ENCODE assay signal across 8 mouse cellular contexts in the genomic region with DNA sequence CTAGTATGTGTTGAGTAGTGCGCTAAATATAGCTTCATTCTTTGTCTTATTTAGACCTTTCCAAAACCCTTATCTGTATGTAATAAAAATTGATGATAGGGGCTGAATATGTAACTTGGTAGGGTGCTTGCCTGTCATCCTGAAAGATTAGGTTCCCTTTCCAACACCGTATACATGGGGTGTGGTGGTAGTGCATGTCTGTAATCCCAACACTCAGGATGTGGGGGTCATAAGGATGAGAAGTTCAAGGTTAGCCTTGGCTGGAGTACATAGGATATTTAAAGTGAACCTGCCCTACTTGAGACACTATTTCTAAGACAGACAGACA. TPM values are rescaled to one million over a fixed set of nuclear protein-coding genes. Genes with fewer than 3 reads are reported as not detected.
A peak's percentile ranks its signal among the peaks of the same experiment; 100 is the strongest.
DNase-seq lines count a peak whose midpoint lies in the region; ATAC-seq and TF ChIP-seq lines count a peak whose summit lies in the region.

No protein-coding gene starts in this region.

- peak overlapping the region; percentile 97 for H3K27ac ChIP-seq in heart, embryonic 10.5 days
- peak overlapping the region; percentile 91 for H3K27ac ChIP-seq in forebrain, postnatal 0 days (ENCODE audit: low read depth, low read length)

- H3K4me3 ChIP-seq in heart, embryonic 10.5 days = peak overlapping the region; percentile 75
- H3K4me3 ChIP-seq in E14TG2a.4 (replicated peaks; ENCODE audit: low read length) = peak overlapping the region; percentile 86
- H3K4me3 ChIP-seq in forebrain, postnatal 0 days (ENCODE audit: low read depth, low read length) = peak overlapping the region; percentile 66

- 48% methylated on average over 2 of the region's 2 CpGs for WGBS in heart, embryonic 10.5 days
- WGBS in forebrain, postnatal 0 days = 67% methylated on average over 2 of the region's 2 CpGs

- peaks cover 6% of the 10 kb centered on the region; the same call in 1 of the 2 replicates for H3K4me1 ChIP-seq in heart, embryonic 10.5 days
- peaks cover 9% of the 10 kb centered on the region for H3K4me1 ChIP-seq in E14TG2a.4 (replicated peaks; ENCODE audit: low read depth, low read length)
- peaks cover 5% of the 10 kb centered on the region; the same call in 1 of the 2 replicates for H3K4me1 ChIP-seq in forebrain, postnatal 0 days (ENCODE audit: insufficient read depth)

- peak overlapping the region; percentile 91 for H3K9ac ChIP-seq in forebrain, postnatal 0 days

- H3K36me3 ChIP-seq in heart, embryonic 10.5 days = 0 out of 2 replicates have a peak, but pooled peaks cover 3% of the 10 kb centered on the region
- H3K36me3 ChIP-seq in E14TG2a.4 (ENCODE audit: insufficient read depth, low read length) = no peaks in the 10 kb centered on the region; the same call in 1 of the 2 replicates
- no peaks in the 10 kb centered on the region for H3K36me3 ChIP-seq in forebrain, postnatal 0 days (ENCODE audit: insufficient read depth)

- H3K9me3 ChIP-seq in heart, embryonic 10.5 days = no peaks in the 10 kb centered on the region
- no peaks in the 10 kb centered on the region for H3K9me3 ChIP-seq in E14TG2a.4 (ENCODE audit: low read length)
- no peaks in the 10 kb centered on the region for H3K9me3 ChIP-seq in forebrain, postnatal 0 days (ENCODE audit: low read length)

- no peak for TF ChIP-seq CTCF in E14TG2a.4 (conservative IDR thresholded peaks at IDR 0.05; ENCODE audit: low read length)
- TF ChIP-seq CTCF in forebrain, postnatal 0 days (IDR thresholded peaks at IDR 0.05; ENCODE audit: low read depth) = no peak

- peak; percentile 48 for ATAC-seq in forebrain, postnatal 0 days
- 0 out of 2 replicates have a peak, but pooled peaks have one; percentile 14 for ATAC-seq in megakaryocyte, adult 5-6 weeks (ENCODE audit: poor library complexity, severe bottlenecking)

- H3K4me2 ChIP-seq in forebrain, postnatal 0 days (ENCODE audit: low read depth) = peak overlapping the region; percentile 92

- no peak for DNase-seq in heart, embryonic 10.5 days (ENCODE audit: low spot score)
- no peak for DNase-seq in heart, adult 18-20 months
- DNase-seq in forebrain, postnatal 0 days = no peak
- no peak for DNase-seq in embryo, embryonic 11 days
- no peak for DNase-seq in retina, embryonic 14.5 days (ENCODE audit: low spot score)
- no peak for DNase-seq in layer of hippocampus, postnatal 36 days

- H3K27me3 ChIP-seq in heart, embryonic 10.5 days (ENCODE audit: insufficient read depth, poor library complexity, severe bottlenecking) = no peaks in the 10 kb centered on the region
- H3K27me3 ChIP-seq in E14TG2a.4 (ENCODE audit: insufficient read depth, low read length) = no peaks in the 10 kb centered on the region
- H3K27me3 ChIP-seq in forebrain, postnatal 0 days (ENCODE audit: insufficient read depth, low read length) = no peaks in the 10 kb centered on the region

RNA-seq across cellular contexts. Expression of a gene that starts 0.3 kb away (rescaled TPM):
- polyA plus RNA-seq in heart, embryonic 10.5 days (2016; fragmentation: Nextera tagmentation; extraction: Ambion mirVana) = 13.0 and 17.0 TPM in 2 replicates
- 1 to 10 TPM; 6.4 to 8.9 TPM for total RNA-seq in heart, adult 18-20 months (2021)
- 9.8 and 12.9 TPM in 2 replicates for total RNA-seq in forebrain, postnatal 0 days (2014; rRNA removed)
- 5.6 and 7.0 TPM in 2 replicates for polyA plus RNA-seq in forebrain, postnatal 0 days (2015; fragmentation: Nextera tagmentation; extraction: Ambion mirVana)
- 6.7 and 9.4 TPM in 2 replicates for total RNA-seq in megakaryocyte, adult 5-6 weeks (2015)
- total RNA-seq in megakaryocyte, adult 5-6 weeks (2017) = 8.9 and 9.4 TPM in 2 replicates
- total RNA-seq in layer of hippocampus, postnatal 36 days (2021) = 10 to 100 TPM; 13.6 to 14.4 TPM

RNA-seq across cellular contexts. Expression of a gene that starts 56.0 kb away (rescaled TPM):
- polyA plus RNA-seq in heart, embryonic 10.5 days (2016; fragmentation: Nextera tagmentation; extraction: Ambion mirVana) = 349 and 412 TPM in 2 replicates
- total RNA-seq in heart, adult 18-20 months (2021) = 10 to 100 TPM; 74.1 to 74.4 TPM
- 49.2 and 68.4 TPM in 2 replicates for total RNA-seq in forebrain, postnatal 0 days (2014; rRNA removed)
- 62.8 and 66.3 TPM in 2 replicates for polyA plus RNA-seq in forebrain, postnatal 0 days (2015; fragmentation: Nextera tagmentation; extraction: Ambion mirVana)
- 1,047 and 1,062 TPM in 2 replicates for total RNA-seq in megakaryocyte, adult 5-6 weeks (2015)
- 654 and 695 TPM in 2 replicates for total RNA-seq in megakaryocyte, adult 5-6 weeks (2017)
- total RNA-seq in layer of hippocampus, postnatal 36 days (2021) = 10 to 100 TPM in 1 of 2 experiments, 1 to 10 TPM in 1; 6.1 to 10.9 TPM
